ENCODE assay signal across 9 mouse cellular contexts in genomic region chr2:128245544-128245943, GRCm38 (mm10).
DNase-seq lines count a peak whose midpoint lies in the region; ATAC-seq and TF ChIP-seq lines count a peak whose summit lies in the region.
"Had no signal": no experiment of that assay in that cellular context is flagged by ENCODE, and none has a peak within 500 bp of the region (broad histone marks: within the 10 kb centered on the region; RNA-seq: fewer than 3 reads in every experiment).

No protein-coding gene starts in this region.

- H3K4me3 ChIP-seq in heart, embryonic 10.5 days, result no peak overlapping the region
- H3K4me3 ChIP-seq in hindbrain, postnatal 0 days (ENCODE audit: low read length), result no peak overlapping the region
- H3K4me3 ChIP-seq in liver, postnatal 0 days (ENCODE audit: low read depth, low read length), result no peak overlapping the region
- H3K4me3 ChIP-seq: limb, embryonic 12.5 days had no signal

- no peaks in the 10 kb centered on the region for H3K9me3 ChIP-seq in heart, embryonic 10.5 days
- no peaks in the 10 kb centered on the region for H3K9me3 ChIP-seq in hindbrain, postnatal 0 days (ENCODE audit: low read length)
- H3K9me3 ChIP-seq in liver, postnatal 0 days (ENCODE audit: low read length), result no peaks in the 10 kb centered on the region
- H3K9me3 ChIP-seq: limb, embryonic 12.5 days had no signal

- DNase-seq in heart, adult 11 months, result peak; percentile 99
- no peak for DNase-seq in heart, embryonic 10.5 days (ENCODE audit: low spot score)
- DNase-seq in cerebellum, adult 11 months, result peak; percentile 83
- peak; percentile 22 to 54 for DNase-seq in gastrocnemius, adult 8-10 months (ENCODE audit: low spot score in 2 of 2)
- peak; percentile 94 for DNase-seq in hindbrain, postnatal 0 days (ENCODE audit: low spot score)
- peak; percentile 44 for DNase-seq in lung, postnatal 14 days
- DNase-seq in spleen, postnatal 10 days (ENCODE audit: low spot score in 2 of 2), result no peak
- no peak for DNase-seq in liver, postnatal 0 days

- TF ChIP-seq EP300 in liver, postnatal 0 days (IDR thresholded peaks at IDR 0.05; ENCODE audit: low read depth), result no peak

- no peaks in the 10 kb centered on the region for H3K36me3 ChIP-seq in heart, embryonic 10.5 days
- no peaks in the 10 kb centered on the region for H3K36me3 ChIP-seq in hindbrain, postnatal 0 days (ENCODE audit: insufficient read depth, low read length)
- no peaks in the 10 kb centered on the region for H3K36me3 ChIP-seq in liver, postnatal 0 days (replicated peaks; ENCODE audit: insufficient read depth, low read length)
- H3K36me3 ChIP-seq: limb, embryonic 12.5 days had no signal

- no peak overlapping the region for H3K27ac ChIP-seq in heart, embryonic 10.5 days
- no peak overlapping the region for H3K27ac ChIP-seq in hindbrain, postnatal 0 days
- no peak overlapping the region for H3K27ac ChIP-seq in liver, postnatal 0 days (ENCODE audit: low read depth)
- H3K27ac ChIP-seq: limb, embryonic 12.5 days had no signal

- H3K27me3 ChIP-seq in heart, embryonic 10.5 days (ENCODE audit: insufficient read depth, poor library complexity, severe bottlenecking), result no peaks in the 10 kb centered on the region; the same call in 1 of the 2 replicates
- H3K27me3 ChIP-seq in hindbrain, postnatal 0 days (ENCODE audit: insufficient read depth, low read length), result no peaks in the 10 kb centered on the region
- no peaks in the 10 kb centered on the region for H3K27me3 ChIP-seq in liver, postnatal 0 days (ENCODE audit: insufficient read depth, low read length)
- H3K27me3 ChIP-seq: limb, embryonic 12.5 days had no signal

- H3K9ac ChIP-seq in hindbrain, postnatal 0 days (replicated peaks; ENCODE audit: low read length), result no peak overlapping the region
- H3K9ac ChIP-seq in liver, postnatal 0 days (replicated peaks), result no peak overlapping the region
- H3K9ac ChIP-seq: limb, embryonic 12.5 days had no signal

- peak; percentile 96 for ATAC-seq in hindbrain, postnatal 0 days
- no peak for ATAC-seq in liver, postnatal 0 days

- H3K4me2 ChIP-seq in hindbrain, postnatal 0 days (ENCODE audit: low read depth, low read length), result no peak overlapping the region
- no peak overlapping the region for H3K4me2 ChIP-seq in liver, postnatal 0 days (ENCODE audit: low read depth, low read length)
- H3K4me2 ChIP-seq: limb, embryonic 12.5 days had no signal

- TF ChIP-seq CTCF in hindbrain, postnatal 0 days (IDR thresholded peaks at IDR 0.05; ENCODE audit: low read depth), result peak; percentile 65
- TF ChIP-seq CTCF in liver, postnatal 0 days (IDR thresholded peaks at IDR 0.05; ENCODE audit: low read depth), result no peak

- 53% methylated on average over 10 of the region's 10 CpGs for WGBS in heart, embryonic 10.5 days
- WGBS in hindbrain, postnatal 0 days, result 26% methylated on average over 10 of the region's 10 CpGs
- WGBS in liver, postnatal 0 days (ENCODE audit: insufficient replicate concordance), result 69% methylated on average over 10 of the region's 10 CpGs

- H3K4me1 ChIP-seq in heart, embryonic 10.5 days, result peaks cover 28% of the 10 kb centered on the region
- H3K4me1 ChIP-seq in hindbrain, postnatal 0 days (ENCODE audit: insufficient read depth, low read length), result 0 out of 2 replicates have a peak, but pooled peaks cover 3% of the 10 kb centered on the region
- H3K4me1 ChIP-seq in liver, postnatal 0 days (ENCODE audit: insufficient read depth), result 0 out of 2 replicates have a peak, but pooled peaks cover 6% of the 10 kb centered on the region

Comparison
In these comparisons a context has a peak if more than half of its experiments do, and no peak if none do; other contexts are left out.
1. DNase-seq: peak in heart, adult 11 months (single experiment), cerebellum, adult 11 months (single experiment), gastrocnemius, adult 8-10 months (2 of 2), hindbrain, postnatal 0 days (single experiment) and lung, postnatal 14 days (single experiment); none in heart, embryonic 10.5 days (single experiment), spleen, postnatal 10 days (0 of 2) and liver, postnatal 0 days (single experiment).